ENCODE assay signal across 22 mouse cellular contexts in the genomic region with DNA sequence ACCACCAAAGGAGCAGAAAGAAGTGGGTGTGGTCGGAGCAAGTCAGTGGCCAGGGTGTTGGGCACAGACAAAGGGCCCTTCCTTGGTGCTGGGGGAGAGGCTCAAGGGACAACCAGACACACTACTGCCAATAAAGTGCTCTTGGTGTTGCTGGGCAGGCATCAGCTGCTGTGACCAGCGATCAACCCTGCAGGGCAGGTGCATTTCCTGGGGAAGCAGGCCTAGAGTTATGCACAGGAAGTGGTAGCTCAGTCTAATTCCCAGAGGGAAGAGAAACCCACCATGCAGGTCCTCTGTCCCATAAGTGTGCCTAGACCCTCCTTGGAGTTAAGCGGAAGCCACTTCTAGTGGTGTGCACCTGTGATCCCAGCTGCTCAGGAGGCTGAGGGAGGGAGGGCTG. TPM values are rescaled to one million over a fixed set of nuclear protein-coding genes. Genes with fewer than 3 reads are reported as not detected.
DNase-seq lines count a peak whose midpoint lies in the region; ATAC-seq and TF ChIP-seq lines count a peak whose summit lies in the region.
"Had no signal": no experiment of that assay in that cellular context is flagged by ENCODE, and none has a peak within 500 bp of the region (broad histone marks: within the 10 kb centered on the region; RNA-seq: fewer than 3 reads in every experiment).

No protein-coding gene starts in this region.

- no peak for TF ChIP-seq CTCF in liver, postnatal 0 days (IDR thresholded peaks at IDR 0.05; ENCODE audit: low read depth)

- ATAC-seq in liver, postnatal 0 days, result peak; percentile 29; the same call in 1 of the 2 replicates
- ATAC-seq in liver, embryonic 11.5 days (replicated peaks; ENCODE audit: low FRiP score), result no peak
- ATAC-seq in hindbrain, embryonic 14.5 days (ENCODE audit: low FRiP score), result no peak
- ATAC-seq: forebrain, embryonic 15.5 days had no signal

- H3K36me3 ChIP-seq in liver, postnatal 0 days (replicated peaks; ENCODE audit: insufficient read depth, low read length), result peaks cover 62% of the 10 kb centered on the region
- peaks cover 10% of the 10 kb centered on the region; the same call in 1 of the 2 replicates for H3K36me3 ChIP-seq in liver, embryonic 11.5 days (ENCODE audit: control insufficient read depth, insufficient read depth, low read length)
- H3K36me3 ChIP-seq in splenic B cell, adult 2 months (ENCODE audit: control insufficient read depth, insufficient read depth, low read length, poor library complexity, severe bottlenecking), result peaks cover 13% of the 10 kb centered on the region
- H3K36me3 ChIP-seq in hindbrain, embryonic 14.5 days (replicated peaks; ENCODE audit: control insufficient read depth, insufficient read depth), result no peaks in the 10 kb centered on the region
- H3K36me3 ChIP-seq: forebrain, embryonic 15.5 days; hindbrain, embryonic 12.5 days had no signal

- H3K9ac ChIP-seq in liver, postnatal 0 days (replicated peaks), result no peak overlapping the region
- no peak overlapping the region for H3K9ac ChIP-seq in liver, embryonic 11.5 days (ENCODE audit: low read depth, low read length)
- no peak overlapping the region for H3K9ac ChIP-seq in hindbrain, embryonic 14.5 days
- H3K9ac ChIP-seq: embryonic facial prominence, embryonic 12.5 days; forebrain, embryonic 15.5 days; hindbrain, embryonic 12.5 days had no signal

- TF ChIP-seq EP300 in liver, postnatal 0 days (IDR thresholded peaks at IDR 0.05; ENCODE audit: low read depth), result no peak

- H3K4me2 ChIP-seq in liver, postnatal 0 days (ENCODE audit: low read depth, low read length), result no peak overlapping the region
- no peak overlapping the region for H3K4me2 ChIP-seq in liver, embryonic 11.5 days
- H3K4me2 ChIP-seq in hindbrain, embryonic 14.5 days (replicated peaks), result no peak overlapping the region
- H3K4me2 ChIP-seq: embryonic facial prominence, embryonic 12.5 days; forebrain, embryonic 15.5 days; hindbrain, embryonic 12.5 days had no signal

- no peaks in the 10 kb centered on the region for H3K9me3 ChIP-seq in liver, postnatal 0 days (ENCODE audit: low read length)
- no peaks in the 10 kb centered on the region for H3K9me3 ChIP-seq in liver, embryonic 11.5 days (ENCODE audit: control insufficient read depth, low read length)
- H3K9me3 ChIP-seq in hindbrain, embryonic 14.5 days (ENCODE audit: control insufficient read depth, low read length), result no peaks in the 10 kb centered on the region
- H3K9me3 ChIP-seq: embryonic facial prominence, embryonic 12.5 days; forebrain, embryonic 15.5 days; heart, embryonic 10.5 days; hindbrain, embryonic 12.5 days had no signal

- DNase-seq in liver, postnatal 0 days, result no peak
- DNase-seq in liver, embryonic 11.5 days (ENCODE audit: low spot score), result no peak
- peak; percentile 45 for DNase-seq in thymus, postnatal 0 days (ENCODE audit: low spot score)
- DNase-seq in thymus, postnatal 10 days (ENCODE audit: low spot score in 2 of 2), result no peak
- peak; percentile 67 for DNase-seq in splenic B cell, adult 2 months (ENCODE audit: low read depth, low spot score)
- DNase-seq in hindbrain, embryonic 14.5 days (ENCODE audit: low spot score), result no peak
- no peak for DNase-seq in Muller cell, postnatal 12 days (ENCODE audit: inconsistent ontology term)
- DNase-seq: adrenal gland, adult 8-10 months; adrenal gland, postnatal 36 days; cerebellum, adult 11 months; cerebellum, adult 8-10 months; cerebellum, postnatal 25 days; gastrocnemius, postnatal 10 days; heart, adult 18-20 months; heart, postnatal 10 days; heart, postnatal 4 days had no signal

- no peak overlapping the region for H3K4me3 ChIP-seq in liver, postnatal 0 days (ENCODE audit: low read depth, low read length)
- H3K4me3 ChIP-seq in liver, embryonic 11.5 days (ENCODE audit: low read depth, low read length), result no peak overlapping the region
- no peak overlapping the region for H3K4me3 ChIP-seq in hindbrain, embryonic 14.5 days (replicated peaks; ENCODE audit: low read length)
- H3K4me3 ChIP-seq: embryonic facial prominence, embryonic 12.5 days; forebrain, embryonic 15.5 days; heart, embryonic 10.5 days; hindbrain, embryonic 12.5 days had no signal

- WGBS in liver, postnatal 0 days (ENCODE audit: insufficient replicate concordance), result 88% methylated on average over 3 of the region's 3 CpGs
- WGBS in liver, embryonic 11.5 days, result 88% methylated on average over 3 of the region's 3 CpGs
- 96% methylated on average over 3 of the region's 3 CpGs for WGBS in hindbrain, embryonic 14.5 days

- peaks cover 16% of the 10 kb centered on the region for H3K4me1 ChIP-seq in liver, postnatal 0 days (ENCODE audit: insufficient read depth)
- peaks cover 19% of the 10 kb centered on the region; the same call in 1 of the 2 replicates for H3K4me1 ChIP-seq in liver, embryonic 11.5 days (replicated peaks; ENCODE audit: control insufficient read depth, insufficient read depth, low read length)
- H3K4me1 ChIP-seq in hindbrain, embryonic 14.5 days (replicated peaks; ENCODE audit: control insufficient read depth, insufficient read depth, low read length), result no peaks in the 10 kb centered on the region
- H3K4me1 ChIP-seq: embryonic facial prominence, embryonic 12.5 days; forebrain, embryonic 15.5 days; hindbrain, embryonic 12.5 days had no signal

- H3K27me3 ChIP-seq in liver, postnatal 0 days (ENCODE audit: insufficient read depth, low read length), result no peaks in the 10 kb centered on the region
- H3K27me3 ChIP-seq in liver, embryonic 11.5 days (replicated peaks; ENCODE audit: control insufficient read depth, insufficient read depth, low read length), result no peaks in the 10 kb centered on the region
- H3K27me3 ChIP-seq in splenic B cell, adult 2 months (ENCODE audit: control insufficient read depth, insufficient read depth, low read length, poor library complexity, severe bottlenecking), result no peaks in the 10 kb centered on the region
- H3K27me3 ChIP-seq in hindbrain, embryonic 14.5 days (ENCODE audit: control insufficient read depth, insufficient read depth, low read length), result no peaks in the 10 kb centered on the region
- H3K27me3 ChIP-seq: CH12.LX; embryonic facial prominence, embryonic 12.5 days; forebrain, embryonic 15.5 days; hindbrain, embryonic 12.5 days had no signal

- H3K27ac ChIP-seq in liver, postnatal 0 days (ENCODE audit: low read depth), result no peak overlapping the region
- H3K27ac ChIP-seq in liver, embryonic 11.5 days (ENCODE audit: low read depth, low read length), result no peak overlapping the region
- no peak overlapping the region for H3K27ac ChIP-seq in hindbrain, embryonic 14.5 days
- H3K27ac ChIP-seq: embryonic facial prominence, embryonic 12.5 days; forebrain, embryonic 15.5 days; heart, embryonic 10.5 days; hindbrain, embryonic 12.5 days had no signal

RNA-seq across cellular contexts. Expression of a gene that starts 19.1 kb away (rescaled TPM):
- polyA plus RNA-seq in liver, postnatal 0 days (2015; fragmentation: Nextera tagmentation; extraction: Ambion mirVana), result 4.9 and 6.2 TPM in 2 replicates
- 9.9 and 10.6 TPM in 2 replicates for polyA plus RNA-seq in liver, embryonic 11.5 days (2014; fragmentation: Nextera tagmentation; extraction: Ambion mirVana)
- polyA plus RNA-seq in thymus, postnatal 0 days (2015; fragmentation: Nextera tagmentation; extraction: Ambion mirVana), result 8.8 and 11.2 TPM in 2 replicates
- polyA plus RNA-seq in hindbrain, embryonic 14.5 days (2014; fragmentation: Nextera tagmentation; extraction: Ambion mirVana), result 1.1 and 1.2 TPM in 2 replicates

RNA-seq across cellular contexts. Expression of a gene that starts 21.5 kb away (rescaled TPM):
- not detected in 2 replicates for polyA plus RNA-seq in liver, postnatal 0 days (2015; fragmentation: Nextera tagmentation; extraction: Ambion mirVana)
- polyA plus RNA-seq in liver, embryonic 11.5 days (2014; fragmentation: Nextera tagmentation; extraction: Ambion mirVana), result not detected in 2 replicates
- polyA plus RNA-seq in thymus, postnatal 0 days (2015; fragmentation: Nextera tagmentation; extraction: Ambion mirVana), result not detected in 2 replicates
- 0.15 TPM in 1 of 2 replicates, not detected in the other for polyA plus RNA-seq in hindbrain, embryonic 14.5 days (2014; fragmentation: Nextera tagmentation; extraction: Ambion mirVana)
- polyA plus RNA-seq: embryonic facial prominence, embryonic 12.5 days; forebrain, embryonic 11.5 days; heart, embryonic 10.5 days had no signal

RNA-seq across cellular contexts. Expression of a gene that starts 26.5 kb away (rescaled TPM):
- polyA plus RNA-seq in liver, postnatal 0 days (2015; fragmentation: Nextera tagmentation; extraction: Ambion mirVana), result 15.2 and 16.3 TPM in 2 replicates
- polyA plus RNA-seq in liver, embryonic 11.5 days (2014; fragmentation: Nextera tagmentation; extraction: Ambion mirVana), result 13.5 and 13.9 TPM in 2 replicates
- 6.4 and 6.8 TPM in 2 replicates for polyA plus RNA-seq in thymus, postnatal 0 days (2015; fragmentation: Nextera tagmentation; extraction: Ambion mirVana)
- 27.5 and 28.5 TPM in 2 replicates for polyA plus RNA-seq in hindbrain, embryonic 14.5 days (2014; fragmentation: Nextera tagmentation; extraction: Ambion mirVana)

RNA-seq across cellular contexts. Expression of a gene that starts 45.6 kb away (rescaled TPM):
- 0.32 TPM in 1 of 2 replicates, not detected in the other for polyA plus RNA-seq in liver, postnatal 0 days (2015; fragmentation: Nextera tagmentation; extraction: Ambion mirVana)
- 0.62 and 0.74 TPM in 2 replicates for polyA plus RNA-seq in liver, embryonic 11.5 days (2014; fragmentation: Nextera tagmentation; extraction: Ambion mirVana)
- 0.27 and 0.57 TPM in 2 replicates for polyA plus RNA-seq in thymus, postnatal 0 days (2015; fragmentation: Nextera tagmentation; extraction: Ambion mirVana)
- polyA plus RNA-seq in hindbrain, embryonic 14.5 days (2014; fragmentation: Nextera tagmentation; extraction: Ambion mirVana), result 2.8 and 3.5 TPM in 2 replicates

RNA-seq across cellular contexts. Expression of a gene that starts 46.4 kb away (rescaled TPM):
- 3.6 and 3.7 TPM in 2 replicates for polyA plus RNA-seq in liver, postnatal 0 days (2015; fragmentation: Nextera tagmentation; extraction: Ambion mirVana)
- 2.0 and 2.5 TPM in 2 replicates for polyA plus RNA-seq in liver, embryonic 11.5 days (2014; fragmentation: Nextera tagmentation; extraction: Ambion mirVana)
- 7.9 and 8.1 TPM in 2 replicates for polyA plus RNA-seq in thymus, postnatal 0 days (2015; fragmentation: Nextera tagmentation; extraction: Ambion mirVana)
- polyA plus RNA-seq in hindbrain, embryonic 14.5 days (2014; fragmentation: Nextera tagmentation; extraction: Ambion mirVana), result 26.5 and 29.7 TPM in 2 replicates

Comparison
In these comparisons a context has a peak if more than half of its experiments do, and no peak if none do; other contexts are left out.
1. DNase-seq: peak in thymus, postnatal 0 days (single experiment) and splenic B cell, adult 2 months (single experiment); none in liver, postnatal 0 days (single experiment), liver, embryonic 11.5 days (single experiment), thymus, postnatal 10 days (0 of 2), hindbrain, embryonic 14.5 days (single experiment) and Muller cell, postnatal 12 days (single experiment).